Mouse (Mus musculus) WW6 (cell line): Measurements from ENCODE around the gene Abcf2.

Source experiments
- DNase-seq: peaks from one replicate; pipeline ENCODE4 v3.0.0-alpha.2; 2013; ENCODE audit warnings: low read depth, low spot score

Abcf2 gene

GRCm38 (mm10) chr5:24527780-24528179, 49.5 kb downstream of the Abcf2 start:
- DNase-seq: no peak

GRCm38 (mm10) chr5:24526889-24527230, 50.4 kb downstream of the Abcf2 start, which contains the start of gene Gbx1:
Gene Gbx1, minus strand, starts transcription at chr5:24527202.
- no peak for DNase-seq

- DNase-seq: no peak
Measured at GRCm38 (mm10) chr5:24526190-24526888, 50.9 kb downstream of the Abcf2 start.

GRCm38 (mm10) chr5:24525360-24526189, 51.7 kb downstream of the Abcf2 start:
- no peak for DNase-seq

GRCm38 (mm10) chr5:24524522-24524921, 52.7 kb downstream of the Abcf2 start:
- no peak for DNase-seq

- DNase-seq: no peak
Measured at GRCm38 (mm10) chr5:24523806-24524205, 53.5 kb downstream of the Abcf2 start.

- DNase-seq: no peak
Measured at GRCm38 (mm10) chr5:24521366-24521765, 55.9 kb downstream of the Abcf2 start.
